Mouse (Mus musculus) ES-Bruce4 (cell line): Measurements from ENCODE around the gene B4galt2.

Experiments used
- CTCF ChIP-seq: IDR thresholded peaks from one replicate; pipeline ENCODE4 v1.8.1; 2011; ENCODE audit warnings: low read depth, low read length
- POLR2A ChIP-seq: IDR thresholded peaks from one replicate; pipeline ENCODE4 v1.8.1; 2011; ENCODE audit warnings: low read length; ENCODE audit not compliant: insufficient read depth

- TF ChIP-seq CTCF: no peak
- TF ChIP-seq POLR2A: no peak
Measured at GRCm38 (mm10) chr4:117918261-117918660, 35.0 kb upstream of the B4galt2 start.
